ENCODE assay signal across 21 mouse cellular contexts in genomic region chr11:103352239-103352814, GRCm38 (mm10). TPM values are rescaled to one million over a fixed set of nuclear protein-coding genes. Genes with fewer than 3 reads are reported as not detected.
DNase-seq lines count a peak whose midpoint lies in the region; ATAC-seq and TF ChIP-seq lines count a peak whose summit lies in the region.
"Had no signal": no experiment of that assay in that cellular context is flagged by ENCODE, and none has a peak within 500 bp of the region (broad histone marks: within the 10 kb centered on the region; RNA-seq: fewer than 3 reads in every experiment).

No protein-coding gene starts in this region.

- TF ChIP-seq CTCF in liver, postnatal 0 days (IDR thresholded peaks at IDR 0.05; ENCODE audit: low read depth): 0 out of 2 replicates have a peak, but pooled peaks have one; percentile 10
- peak in 1 of 2 experiments; percentile 50; a peak in 2 of 4 replicates for TF ChIP-seq CTCF in CH12.LX (conservative IDR thresholded peaks at IDR 0.05 in 1 of 2, IDR thresholded peaks at IDR 0.05 in 1 of 2; ENCODE audit: low read depth in 2 of 2, low read length in 2 of 2)
- TF ChIP-seq CTCF in stomach, postnatal 0 days (IDR thresholded peaks at IDR 0.05; ENCODE audit: low read depth): peak; percentile 33

- dilution Hi-C loops in CH12.LX (cut with MboI; ENCODE audit: extremely low pct_ligation_motif_present, extremely low pct_unique_long_range_greater_than_20kb, low sequenced_read_pairs): no loop called here

- no peak overlapping the region for H3K27ac ChIP-seq in liver, postnatal 0 days (ENCODE audit: low read depth)
- no peak overlapping the region for H3K27ac ChIP-seq in CH12.LX (ENCODE audit: insufficient read depth, low read depth)
- H3K27ac ChIP-seq in stomach, postnatal 0 days (replicated peaks): no peak overlapping the region
- no peak overlapping the region for H3K27ac ChIP-seq in embryonic facial prominence, embryonic 10.5 days (replicated peaks)
- H3K27ac ChIP-seq: embryonic facial prominence, embryonic 15.5 days; forebrain, embryonic 10.5 days; gastrocnemius, adult 2 months; hindbrain, embryonic 10.5 days; hindbrain, embryonic 14.5 days had no signal

- H3K36me3 ChIP-seq in liver, postnatal 0 days (replicated peaks; ENCODE audit: insufficient read depth, low read length): no peaks in the 10 kb centered on the region
- peaks cover 20 to 34% of the 10 kb centered on the region in 2 experiments for H3K36me3 ChIP-seq in CH12.LX (replicated peaks in 1 of 2; ENCODE audit: control insufficient read depth in 1 of 2, insufficient read depth in 1 of 2, low read length in 1 of 2)
- H3K36me3 ChIP-seq in stomach, postnatal 0 days (ENCODE audit: control insufficient read depth, insufficient read depth, low read length): no peaks in the 10 kb centered on the region
- H3K36me3 ChIP-seq in embryonic facial prominence, embryonic 10.5 days (replicated peaks): 0 out of 2 replicates have a peak, but pooled peaks cover 3% of the 10 kb centered on the region
- H3K36me3 ChIP-seq: embryonic facial prominence, embryonic 15.5 days; forebrain, embryonic 10.5 days; hindbrain, embryonic 10.5 days had no signal

- no peaks in the 10 kb centered on the region for H3K27me3 ChIP-seq in liver, postnatal 0 days (ENCODE audit: insufficient read depth, low read length)
- no peaks in the 10 kb centered on the region for H3K27me3 ChIP-seq in CH12.LX (replicated peaks)
- no peaks in the 10 kb centered on the region for H3K27me3 ChIP-seq in stomach, postnatal 0 days (ENCODE audit: control insufficient read depth, insufficient read depth, low read length)
- peaks cover 28% of the 10 kb centered on the region for H3K27me3 ChIP-seq in embryonic facial prominence, embryonic 10.5 days (replicated peaks; ENCODE audit: low read depth, poor library complexity, severe bottlenecking)

- no peak overlapping the region for H3K4me3 ChIP-seq in liver, postnatal 0 days (ENCODE audit: low read depth, low read length)
- no peak overlapping the region for H3K4me3 ChIP-seq in CH12.LX (replicated peaks in 1 of 3; ENCODE audit: low read depth in 2 of 3, low read length in 2 of 3, poor library complexity in 1 of 3)
- no peak overlapping the region for H3K4me3 ChIP-seq in stomach, postnatal 0 days (ENCODE audit: low read depth, low read length)
- no peak overlapping the region for H3K4me3 ChIP-seq in embryonic facial prominence, embryonic 10.5 days
- H3K4me3 ChIP-seq: embryonic facial prominence, embryonic 15.5 days; erythroblast, embryonic 14.5 days; forebrain, embryonic 10.5 days; gastrocnemius, adult 2 months; heart, embryonic 12.5 days; hindbrain, embryonic 10.5 days had no signal

- H3K9ac ChIP-seq in liver, postnatal 0 days (replicated peaks): no peak overlapping the region
- no peak overlapping the region for H3K9ac ChIP-seq in CH12.LX (ENCODE audit: insufficient read depth, low read depth)
- no peak overlapping the region for H3K9ac ChIP-seq in stomach, postnatal 0 days (ENCODE audit: low read length)
- H3K9ac ChIP-seq: embryonic facial prominence, embryonic 15.5 days; heart, embryonic 12.5 days; hindbrain, embryonic 14.5 days had no signal

- TF ChIP-seq RAD21 in CH12.LX (IDR thresholded peaks at IDR 0.05; ENCODE audit: low read depth, low read length): no peak; the same call in 1 of the 2 replicates

- WGBS in liver, postnatal 0 days (ENCODE audit: insufficient replicate concordance): 82% methylated on average over 5 of the region's 5 CpGs
- WGBS in stomach, postnatal 0 days: 89% methylated on average over 5 of the region's 5 CpGs
- 81% methylated on average over 5 of the region's 5 CpGs for WGBS in embryonic facial prominence, embryonic 10.5 days

- in situ Hi-C loops in CH12.LX (cut with MboI; ENCODE audit: low pct_ligation_motif_present, low pct_unique_long_range_greater_than_20kb, low sequenced_read_pairs): no loop called here

- H3K4me1 ChIP-seq in liver, postnatal 0 days (ENCODE audit: insufficient read depth): peaks cover 5% of the 10 kb centered on the region; the same call in 1 of the 2 replicates
- peaks cover 17 to 54% of the 10 kb centered on the region in 2 experiments for H3K4me1 ChIP-seq in CH12.LX (ENCODE audit: control insufficient read depth in 1 of 2, insufficient read depth in 2 of 2)
- no peaks in the 10 kb centered on the region for H3K4me1 ChIP-seq in stomach, postnatal 0 days (replicated peaks; ENCODE audit: control insufficient read depth, insufficient read depth)
- peaks cover 23% of the 10 kb centered on the region for H3K4me1 ChIP-seq in embryonic facial prominence, embryonic 10.5 days

- H3K9me3 ChIP-seq in liver, postnatal 0 days (ENCODE audit: low read length): no peaks in the 10 kb centered on the region
- peaks cover 36% of the 10 kb centered on the region for H3K9me3 ChIP-seq in CH12.LX (replicated peaks; ENCODE audit: low read length)
- H3K9me3 ChIP-seq in stomach, postnatal 0 days (ENCODE audit: control insufficient read depth, low read length): no peaks in the 10 kb centered on the region
- H3K9me3 ChIP-seq in embryonic facial prominence, embryonic 10.5 days: peaks cover 9% of the 10 kb centered on the region; the same call in 1 of the 2 replicates
- H3K9me3 ChIP-seq: embryonic facial prominence, embryonic 15.5 days had no signal

- no peak for TF ChIP-seq EP300 in liver, postnatal 0 days (IDR thresholded peaks at IDR 0.05; ENCODE audit: low read depth)
- peak; percentile 74 for TF ChIP-seq EP300 in CH12.LX (IDR thresholded peaks at IDR 0.05; ENCODE audit: low read length)
- no peak for TF ChIP-seq EP300 in stomach, postnatal 0 days (optimal IDR thresholded peaks at IDR 0.05)

- H3K79me2 ChIP-seq in CH12.LX (replicated peaks; ENCODE audit: control insufficient read depth, extremely low read depth, insufficient read depth, poor library complexity, severe bottlenecking): no peaks in the 10 kb centered on the region

- no peak for ATAC-seq in liver, postnatal 0 days
- ATAC-seq in stomach, postnatal 0 days (ENCODE audit: low FRiP score, low TSS enrichment): no peak
- ATAC-seq: activated CD4-positive, CD25-positive, alpha-beta regulatory T cell, adult 4 months; forebrain, embryonic 14.5 days had no signal

- no peak for DNase-seq in liver, postnatal 0 days
- DNase-seq in liver (no peak), CH12.LX (ENCODE audit: extremely low read depth) (peak; percentile 86), R1 (ENCODE audit: low read depth, low spot score) (peak; percentile 57)
- no peak for DNase-seq in stomach, postnatal 0 days (ENCODE audit: low spot score)
- no peak for DNase-seq in embryonic facial prominence, embryonic 10.5 days (ENCODE audit: low spot score)
- DNase-seq in thymus, adult 18-20 months: no peak
- DNase-seq: adrenal gland, postnatal 25 days; cerebellum, adult 18-20 months; cerebellum, adult 9-11 months; cerebellum, postnatal 36 days; gastrocnemius, adult 2 months; gastrocnemius, postnatal 25 days had no signal

- no peak for TF ChIP-seq POLR2A in CH12.LX (IDR thresholded peaks at IDR 0.05; ENCODE audit: low read depth, low read length)

- H3K4me2 ChIP-seq in liver, postnatal 0 days (ENCODE audit: low read depth, low read length): no peak overlapping the region
- H3K4me2 ChIP-seq in CH12.LX (ENCODE audit: insufficient read depth, low read depth, poor library complexity, severe bottlenecking): no peak overlapping the region
- H3K4me2 ChIP-seq in stomach, postnatal 0 days (replicated peaks; ENCODE audit: low read depth): no peak overlapping the region
- H3K4me2 ChIP-seq: embryonic facial prominence, embryonic 15.5 days; heart, embryonic 12.5 days; hindbrain, embryonic 14.5 days had no signal

TF ChIP-seq in CH12.LX, 34 proteins besides CTCF, POLR2A, EP300 and RAD21:
- TF ChIP-seq CHD2 (IDR thresholded peaks at IDR 0.05; ENCODE audit: low read length) (peak; percentile 52), BHLHE40 (IDR thresholded peaks at IDR 0.05; ENCODE audit: low read depth, low read length) (peak; percentile 51; the same call in 1 of the 2 replicates), MEF2A (IDR thresholded peaks at IDR 0.05; ENCODE audit: borderline replicate concordance, low read depth, low read length) (0 out of 2 replicates have a peak, but pooled peaks have one; percentile 16), ETS1 (conservative IDR thresholded peaks at IDR 0.05; ENCODE audit: low read depth, low read length) (peak; percentile 55; the same call in 1 of the 2 replicates), JUN (IDR thresholded peaks at IDR 0.05; ENCODE audit: insufficient read depth, low read depth, low read length) (0 out of 2 replicates have a peak, but pooled peaks have one; percentile 18), MAFK (IDR thresholded peaks at IDR 0.05; ENCODE audit: insufficient replicate concordance, low read length) (0 out of 2 replicates have a peak, but pooled peaks have one; percentile 16), HCFC1 (IDR thresholded peaks at IDR 0.05; ENCODE audit: low read depth, low read length) (no peak), ZNF384 (IDR thresholded peaks at IDR 0.05; ENCODE audit: low read depth, low read length) (peak; percentile 92), TCF12 (IDR thresholded peaks at IDR 0.05; ENCODE audit: low read depth, low read length) (0 out of 2 replicates have a peak, but pooled peaks have one; percentile 37), ELF1 (IDR thresholded peaks at IDR 0.05; ENCODE audit: low read depth, low read length) (peak; percentile 51; the same call in 1 of the 2 replicates), ZC3H11A (IDR thresholded peaks at IDR 0.05; ENCODE audit: low read depth, low read length) (no peak), SMC3 (IDR thresholded peaks at IDR 0.05; ENCODE audit: low read depth, low read length) (peak; percentile 17; the same call in 1 of the 2 replicates), RCOR1 (conservative IDR thresholded peaks at IDR 0.05; ENCODE audit: low read depth, low read length) (0 out of 2 replicates have a peak, but pooled peaks have one; percentile 22), SIN3A (IDR thresholded peaks at IDR 0.05; ENCODE audit: low read length) (peak; percentile 34; the same call in 1 of the 2 replicates), CHD1 (IDR thresholded peaks at IDR 0.05; ENCODE audit: low read depth, low read length) (no peak), JUND (conservative IDR thresholded peaks at IDR 0.05; ENCODE audit: low read depth, low read length) (0 out of 2 replicates have a peak, but pooled peaks have one; percentile 26)

RNA-seq across cellular contexts. Expression of gene Arhgap27, which starts 11.2 kb away (rescaled TPM):
- polyA plus RNA-seq in liver, postnatal 0 days (2015; fragmentation: Nextera tagmentation; extraction: Ambion mirVana): 3.2 and 3.3 TPM in 2 replicates
- total RNA-seq in CH12.LX (2012; rRNA removed) (24.4 and 26.1 TPM in 2 replicates), CH12.LX (2014; rRNA removed) (11.4 and 11.8 TPM in 2 replicates)
- polyA plus RNA-seq in CH12.LX (2012; ENCODE audit: insufficient read length, low read depth): 26.7 and 30.9 TPM in 2 replicates
- 18.2 and 22.1 TPM in 2 replicates for polyA plus RNA-seq in stomach, postnatal 0 days (2015; fragmentation: Nextera tagmentation; extraction: Ambion mirVana)
- 5.3 and 5.8 TPM in 2 replicates for polyA plus RNA-seq in embryonic facial prominence, embryonic 10.5 days (2016; fragmentation: Nextera tagmentation; extraction: Ambion mirVana)

Comparison
In these comparisons a context has a peak if more than half of its experiments do, and no peak if none do; other contexts are left out.
1. DNase-seq: peak in CH12.LX (single experiment) and R1 (single experiment); none in liver, postnatal 0 days (single experiment), liver (single experiment), stomach, postnatal 0 days (single experiment), embryonic facial prominence, embryonic 10.5 days (single experiment) and thymus, adult 18-20 months (0 of 2).